Mouse (Mus musculus): ENCODE measurements at regions not wholly inside any gene's neighbourhood (a gene's known extent, or its start where the extent isn't known, plus 50 kb on each side); places are given as distances from the start of the nearest gene placed in this dataset.

DNA sequence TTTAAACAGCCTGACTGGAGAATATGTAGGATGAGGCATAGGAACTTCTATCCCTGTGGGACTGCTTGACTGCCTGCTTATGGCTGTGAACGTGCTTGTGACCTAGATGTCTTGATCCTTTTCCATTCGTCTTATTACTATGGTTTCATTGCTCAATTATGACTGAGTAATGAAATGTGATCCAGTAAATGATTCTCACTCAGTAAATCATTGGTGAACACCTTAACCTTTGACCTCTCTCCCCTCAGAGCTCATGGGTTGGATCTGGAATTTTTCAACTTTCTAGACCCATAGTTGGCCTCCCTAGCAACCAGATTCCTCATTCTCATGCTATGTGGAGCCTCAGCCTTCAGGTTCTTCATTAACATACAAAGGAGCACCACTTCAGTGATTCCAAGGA, 634.6 kb upstream of the Fam160b2 start:
- no peak for ATAC-seq
- 81% methylated on average over 2 of the region's 2 CpGs for WGBS
- Histone ChIP-seq H3K9me3 (ENCODE audit: low read length) (no peaks in the 10 kb centered on the region), H3K4me1 (ENCODE audit: insufficient read depth) (no peaks in the 10 kb centered on the region), H3K27ac (ENCODE audit: low read depth, low read length) (no peak overlapping the region), H3K4me3 (ENCODE audit: low read depth, low read length) (no peak overlapping the region), H3K27me3 (ENCODE audit: insufficient read depth, low read length) (no peaks in the 10 kb centered on the region), H3K9ac (no peak overlapping the region), H3K4me2 (ENCODE audit: low read depth) (no peak overlapping the region), H3K36me3 (ENCODE audit: insufficient read depth) (no peaks in the 10 kb centered on the region)
- TF ChIP-seq CTCF (IDR thresholded peaks at IDR 0.05; ENCODE audit: low read depth) = no peak
- no peak for DNase-seq

DNA sequence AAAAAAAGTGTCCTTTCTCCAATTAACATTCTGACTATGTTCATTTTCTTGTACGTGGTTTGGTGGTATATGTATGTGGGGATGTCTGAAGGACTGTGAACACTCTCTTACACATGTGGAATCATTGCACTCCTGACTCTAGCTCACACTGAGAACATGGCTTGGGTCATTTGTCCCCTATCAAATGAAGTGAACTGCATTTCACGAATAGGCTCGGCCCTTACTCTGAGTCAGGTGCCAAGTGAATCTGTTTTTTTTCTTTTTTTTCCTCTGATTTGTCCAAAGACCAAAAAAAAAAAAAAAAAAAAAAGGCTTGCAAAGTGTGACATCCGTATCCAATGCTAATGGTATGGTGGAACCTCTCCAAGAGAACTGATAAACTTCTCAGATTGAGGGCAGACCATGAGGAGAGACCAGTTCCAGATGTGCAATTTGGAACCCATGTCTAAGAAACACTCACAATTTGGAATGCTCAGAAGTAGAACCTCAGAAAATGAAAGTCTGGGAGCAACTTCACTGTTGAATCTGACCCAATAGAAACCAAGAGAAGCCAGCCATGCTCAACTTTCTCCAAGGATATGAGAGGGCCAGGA, 631.7 kb upstream of the Fam160b2 start:
- H3K9ac ChIP-seq = no peak overlapping the region
- ATAC-seq = no peak
- WGBS = 77% methylated on average over 4 of the region's 4 CpGs

DNA sequence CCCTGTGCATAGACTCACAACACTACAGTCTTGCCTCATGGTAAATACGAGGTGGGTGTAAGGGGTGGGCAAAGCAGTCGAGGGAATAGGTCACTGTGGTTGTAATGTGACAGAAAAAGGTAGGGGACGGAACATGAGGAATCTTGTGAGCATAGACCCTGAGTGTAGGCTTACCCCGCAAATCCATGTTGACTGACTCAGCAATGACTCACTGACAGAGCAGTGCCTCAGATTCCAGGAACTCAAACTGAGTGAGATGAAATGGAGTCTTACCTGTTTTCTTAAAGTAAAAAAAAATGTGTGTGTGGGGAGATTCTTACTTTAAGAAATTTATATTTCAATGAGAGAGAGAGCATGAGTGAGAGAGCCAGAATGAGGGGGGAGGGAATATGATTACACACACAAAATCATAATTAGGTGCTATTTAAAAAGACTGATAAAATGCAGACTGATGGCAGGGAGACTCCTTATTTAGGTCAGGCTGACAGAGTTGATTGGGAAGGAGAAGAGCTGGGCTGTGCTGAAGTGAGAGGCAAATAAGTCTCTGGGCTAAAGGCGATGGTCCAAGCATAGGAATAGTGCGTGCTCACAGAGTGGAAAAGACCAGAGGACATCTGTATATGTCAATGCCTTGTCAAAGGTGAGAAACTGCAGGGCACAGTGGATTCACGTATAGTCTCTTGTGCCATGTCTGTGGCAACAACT, 631.0 kb upstream of the Fam160b2 start:
- H3K4me2 ChIP-seq (ENCODE audit: low read depth) = no peak overlapping the region
- no peaks in the 10 kb centered on the region for H3K4me1 ChIP-seq (ENCODE audit: insufficient read depth)
- DNase-seq (no peak), ATAC-seq (no peak)
- no peak overlapping the region for H3K4me3 ChIP-seq (ENCODE audit: low read depth, low read length)
- 89% methylated on average over 7 of the region's 7 CpGs for WGBS
- H3K27ac ChIP-seq (ENCODE audit: low read depth, low read length) = no peak overlapping the region
- no peak for TF ChIP-seq CTCF (IDR thresholded peaks at IDR 0.05; ENCODE audit: low read depth)
- no peaks in the 10 kb centered on the region for H3K27me3 ChIP-seq (ENCODE audit: insufficient read depth, low read length)
- H3K36me3 ChIP-seq (ENCODE audit: insufficient read depth) = no peaks in the 10 kb centered on the region
- H3K9me3 ChIP-seq (ENCODE audit: low read length) = no peaks in the 10 kb centered on the region
- H3K9ac ChIP-seq = no peak overlapping the region

More for the DNA sequence above, 631.7 kb upstream of the Fam160b2 start:
- H3K36me3 ChIP-seq (ENCODE audit: insufficient read depth) = no peaks in the 10 kb centered on the region
- H3K4me3 ChIP-seq (ENCODE audit: low read depth, low read length) = no peak overlapping the region
- no peaks in the 10 kb centered on the region for H3K9me3 ChIP-seq (ENCODE audit: low read length)
- H3K27me3 ChIP-seq (ENCODE audit: insufficient read depth, low read length) = no peaks in the 10 kb centered on the region
- no peak for DNase-seq
- no peak for TF ChIP-seq CTCF (IDR thresholded peaks at IDR 0.05; ENCODE audit: low read depth)
- no peak overlapping the region for H3K4me2 ChIP-seq (ENCODE audit: low read depth)
- no peak overlapping the region for H3K27ac ChIP-seq (ENCODE audit: low read depth, low read length)
- H3K4me1 ChIP-seq (ENCODE audit: insufficient read depth) = no peaks in the 10 kb centered on the region

DNA sequence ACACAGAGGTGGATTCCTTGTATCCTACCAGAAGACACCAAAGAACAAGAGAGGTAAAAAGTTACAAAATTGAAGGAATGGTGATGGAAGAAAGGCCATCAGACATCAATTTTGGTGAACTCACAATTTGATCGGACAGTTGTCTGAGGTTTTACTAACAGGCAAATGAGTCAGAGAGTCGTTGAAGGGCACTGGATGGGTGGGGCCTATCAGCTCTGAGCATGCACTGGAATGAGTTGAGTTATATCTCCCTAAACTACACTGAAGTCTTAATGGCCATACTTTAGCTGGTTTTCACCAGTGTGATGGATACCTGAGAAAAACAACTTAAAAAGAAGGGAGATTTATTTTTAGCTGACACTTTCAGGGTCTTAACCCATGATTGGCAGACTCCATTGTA, 630.3 kb upstream of the Fam160b2 start:
- H3K27ac ChIP-seq (ENCODE audit: low read depth, low read length) = no peak overlapping the region
- H3K36me3 ChIP-seq (ENCODE audit: insufficient read depth) = no peaks in the 10 kb centered on the region
- no peak overlapping the region for H3K4me2 ChIP-seq (ENCODE audit: low read depth)
- no peaks in the 10 kb centered on the region for H3K27me3 ChIP-seq (ENCODE audit: insufficient read depth, low read length)
- no peak for TF ChIP-seq CTCF (IDR thresholded peaks at IDR 0.05; ENCODE audit: low read depth)
- ATAC-seq (no peak), DNase-seq (no peak)
- no peak overlapping the region for H3K4me3 ChIP-seq (ENCODE audit: low read depth, low read length)
- 95% methylated on average over 2 of the region's 2 CpGs for whole genome bisulfite sequencing
- H3K9ac ChIP-seq = no peak overlapping the region
- H3K4me1 ChIP-seq (ENCODE audit: insufficient read depth) = no peaks in the 10 kb centered on the region
- no peaks in the 10 kb centered on the region for H3K9me3 ChIP-seq (ENCODE audit: low read length)

DNA sequence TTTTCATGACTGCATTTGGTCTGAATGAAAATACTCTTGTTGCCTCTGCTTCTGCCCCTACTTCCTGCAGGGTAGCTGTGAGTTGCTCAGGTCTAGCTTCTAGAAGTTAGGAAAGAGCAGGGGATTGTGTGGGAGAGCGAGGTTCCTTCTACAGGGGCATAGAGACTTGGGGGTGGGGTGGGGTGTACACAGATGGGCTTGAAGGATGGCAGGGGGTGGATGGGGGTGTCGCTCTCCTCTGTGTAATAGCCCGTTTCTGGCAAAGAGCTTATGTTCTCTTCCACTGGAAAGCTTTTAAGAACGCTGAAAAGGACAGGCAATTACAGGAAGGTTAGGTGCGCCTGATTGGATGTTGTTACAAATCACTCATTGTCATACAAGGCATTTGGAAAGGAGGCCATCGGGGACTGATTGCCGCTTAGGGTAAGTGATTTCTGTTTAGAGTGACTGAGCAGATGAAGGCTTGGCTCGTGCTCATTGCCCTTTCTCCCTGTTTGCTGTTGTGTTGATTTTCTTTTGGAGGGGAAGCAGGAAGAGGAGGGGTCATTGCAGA, 629.3 kb upstream of the Fam160b2 start:
- ATAC-seq = peak; percentile 50
- Histone ChIP-seq H3K27me3 (ENCODE audit: insufficient read depth, low read length) (no peaks in the 10 kb centered on the region), H3K4me1 (ENCODE audit: insufficient read depth) (no peaks in the 10 kb centered on the region), H3K27ac (ENCODE audit: low read depth, low read length) (no peak overlapping the region), H3K4me2 (ENCODE audit: low read depth) (no peak overlapping the region), H3K4me3 (ENCODE audit: low read depth, low read length) (no peak overlapping the region), H3K36me3 (ENCODE audit: insufficient read depth) (no peaks in the 10 kb centered on the region), H3K9ac (no peak overlapping the region), H3K9me3 (ENCODE audit: low read length) (no peaks in the 10 kb centered on the region)
- no peak for TF ChIP-seq CTCF (IDR thresholded peaks at IDR 0.05; ENCODE audit: low read depth)
- no peak for DNase-seq
- 25% methylated on average over 8 of the region's 8 CpGs for WGBS

DNA sequence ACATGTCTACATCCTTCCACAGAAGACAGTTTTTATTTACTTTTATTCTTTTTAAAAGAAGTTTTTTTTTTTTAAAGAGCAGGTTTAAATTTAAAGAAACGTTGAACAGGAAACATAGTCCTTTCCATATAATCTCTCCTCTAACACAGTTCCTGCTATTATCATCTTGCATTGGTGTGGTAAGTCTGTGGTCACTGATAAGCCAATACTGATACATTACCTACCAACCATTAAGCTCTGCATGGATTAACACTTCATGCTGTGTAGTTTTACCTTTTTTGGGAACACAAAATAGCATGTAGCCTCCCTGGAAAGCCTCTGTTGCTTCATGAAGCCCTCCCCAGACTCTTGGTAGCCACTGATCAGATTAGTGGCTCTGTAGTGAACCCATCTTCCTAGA, 617.4 kb upstream of the Fam160b2 start:
- H3K27me3 ChIP-seq (ENCODE audit: insufficient read depth, low read length) = no peaks in the 10 kb centered on the region
- H3K9me3 ChIP-seq (ENCODE audit: low read length) = no peaks in the 10 kb centered on the region
- 85% methylated on average over 1 of the region's 1 CpGs for WGBS
- no peak overlapping the region for H3K4me3 ChIP-seq (ENCODE audit: low read depth, low read length)
- no peak overlapping the region for H3K27ac ChIP-seq (ENCODE audit: low read depth, low read length)
- H3K4me1 ChIP-seq (ENCODE audit: insufficient read depth) = no peaks in the 10 kb centered on the region
- no peak overlapping the region for H3K9ac ChIP-seq
- no peak overlapping the region for H3K4me2 ChIP-seq (ENCODE audit: low read depth)
- H3K36me3 ChIP-seq (ENCODE audit: insufficient read depth) = no peaks in the 10 kb centered on the region
- no peak for TF ChIP-seq CTCF (IDR thresholded peaks at IDR 0.05; ENCODE audit: low read depth)
- DNase-seq (no peak), ATAC-seq (no peak)

DNA sequence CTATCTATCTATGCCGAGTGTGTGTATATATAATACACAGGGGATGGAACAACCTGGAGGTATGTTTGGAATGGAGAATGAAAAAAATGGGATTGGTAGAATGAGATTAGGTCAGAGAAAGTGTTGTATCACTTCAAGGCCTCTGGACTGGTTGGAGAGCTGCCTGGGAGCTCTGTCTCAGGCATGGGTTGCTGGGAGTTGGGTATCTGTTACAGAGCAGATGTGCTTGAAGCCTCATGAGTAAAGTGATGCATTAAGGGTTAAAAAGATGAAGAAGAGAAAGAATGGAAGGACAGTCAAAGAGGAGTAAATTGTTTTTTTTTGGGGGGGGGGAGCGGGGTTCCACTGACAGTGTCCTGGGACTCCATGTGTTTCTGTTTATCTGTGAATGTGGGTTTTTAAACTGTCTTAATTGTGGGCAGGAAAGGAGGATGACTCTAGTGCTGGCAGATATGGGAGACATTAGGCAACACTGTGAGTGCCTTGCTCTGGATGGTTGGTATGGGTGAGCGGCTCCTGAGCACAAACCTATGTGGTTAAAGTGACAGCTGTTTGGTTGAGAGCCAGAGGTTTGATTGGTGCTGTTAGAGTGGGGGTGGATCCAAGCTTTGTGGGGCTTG, 611.8 kb upstream of the Fam160b2 start:
- DNase-seq (no peak), ATAC-seq (no peak)
- no peak overlapping the region for H3K27ac ChIP-seq (ENCODE audit: low read depth, low read length)
- H3K36me3 ChIP-seq (ENCODE audit: insufficient read depth) = no peaks in the 10 kb centered on the region
- no peaks in the 10 kb centered on the region for H3K27me3 ChIP-seq (ENCODE audit: insufficient read depth, low read length)
- H3K9ac ChIP-seq = no peak overlapping the region
- no peak overlapping the region for H3K4me2 ChIP-seq (ENCODE audit: low read depth)
- H3K9me3 ChIP-seq (ENCODE audit: low read length) = no peaks in the 10 kb centered on the region
- no peak overlapping the region for H3K4me3 ChIP-seq (ENCODE audit: low read depth, low read length)
- 92% methylated on average over 3 of the region's 3 CpGs for WGBS
- TF ChIP-seq CTCF (IDR thresholded peaks at IDR 0.05; ENCODE audit: low read depth) = no peak
- no peaks in the 10 kb centered on the region for H3K4me1 ChIP-seq (ENCODE audit: insufficient read depth)

Data from forebrain, postnatal 0 days (tissue).